Mouse (Mus musculus) CH12.LX (cell line): ENCODE measurements around the gene Flt1.

ENCODE experiments used
- CTCF ChIP-seq, 2 experiments: IDR thresholded peaks in 1 of 2; conservative IDR thresholded peaks in 1 of 2; 2 replicates each; pipeline ENCODE4 v1.5.1; 2011 to 2012; ENCODE audit warnings: low read depth in 2 of 2, low read length in 2 of 2, improper control_type of control experiment in 1 of 2, inconsistent platforms in 1 of 2, mild to moderate bottlenecking in 1 of 2, moderate library complexity in 1 of 2
- EP300 ChIP-seq: IDR thresholded peaks from 2 replicates; pipeline ENCODE4 v1.6.1; 2011; ENCODE audit warnings: low read length, improper control_type of control experiment
- KAT2A ChIP-seq: IDR thresholded peaks from 2 replicates; pipeline ENCODE4 v1.6.1; 2012; ENCODE audit warnings: low read length, improper control_type of control experiment, inconsistent platforms; ENCODE audit not compliant: insufficient replicate concordance
- MAX ChIP-seq: IDR thresholded peaks from 2 replicates; pipeline ENCODE4 v1.6.1; 2011; ENCODE audit warnings: low read length, improper control_type of control experiment
- MAZ ChIP-seq: IDR thresholded peaks from 2 replicates; pipeline ENCODE4 v1.6.1; 2012; ENCODE audit warnings: low read depth, mild to moderate bottlenecking, inconsistent platforms, low read length, improper control_type of control experiment, moderate library complexity
- MEF2A ChIP-seq: IDR thresholded peaks from 2 replicates; pipeline ENCODE4 v1.6.1; 2014; ENCODE audit warnings: low read depth, mild to moderate bottlenecking, inconsistent platforms, low read length, improper control_type of control experiment, borderline replicate concordance
- MXI1 ChIP-seq: IDR thresholded peaks from 2 replicates; pipeline ENCODE4 v1.6.1; 2011; ENCODE audit warnings: mild to moderate bottlenecking, low read depth, low read length, improper control_type of control experiment
- TCF12 ChIP-seq: IDR thresholded peaks from 2 replicates; pipeline ENCODE4 v1.6.1; 2014; ENCODE audit warnings: low read depth, mild to moderate bottlenecking, inconsistent platforms, low read length, improper control_type of control experiment
- USF1 ChIP-seq: IDR thresholded peaks from 2 replicates; pipeline ENCODE4 v1.6.1; 2014; ENCODE audit warnings: low read depth, mild to moderate bottlenecking, inconsistent platforms, low read length, improper control_type of control experiment

- no peak for TF ChIP-seq MAZ
- no peak for TF ChIP-seq MEF2A
- no peak for TF ChIP-seq CTCF (conservative IDR thresholded peaks at IDR 0.05 in 1 of 2, IDR thresholded peaks at IDR 0.05 in 1 of 2; ENCODE audit: low read depth in 2 of 2, low read length in 2 of 2)
- TF ChIP-seq EP300, result no peak
- TF ChIP-seq USF1, result no peak
- TF ChIP-seq KAT2A, result no peak
- TF ChIP-seq MAX, result no peak
- no peak for TF ChIP-seq MXI1
- no peak for TF ChIP-seq TCF12
Measured at GRCm38 (mm10) chr5:147724391-147724790, 1.4 kb downstream of the Flt1 start.
